Mouse (Mus musculus) liver, embryonic 15.5 days (tissue): ENCODE data around the gene Prnd. TPM values are rescaled to one million over a fixed set of nuclear protein-coding genes. Genes with fewer than 3 reads are reported as not detected.

Experiments
- ATAC-seq: fragments of 200-750 bp; cut with Nextera tagmentation; 2 replicates; pipeline ENCODE4 v1.8.0; 2017; ENCODE audit warnings: moderate number of reproducible peaks, mild to moderate bottlenecking, moderate library complexity; ENCODE audit not compliant: insufficient read depth
- H3K27ac ChIP-seq: fragments of 300-500 bp; sonication (generic); replicated peaks from 2 replicates; pipeline ENCODE4 v1.5.1; 2015; ENCODE audit warnings: mild to moderate bottlenecking, inconsistent platforms
- H3K27me3 ChIP-seq: fragments of 300-500 bp; sonication (generic); 2 replicates; pipeline ENCODE4 v1.6.1; 2015; ENCODE audit warnings: mild to moderate bottlenecking, inconsistent platforms
- H3K36me3 ChIP-seq: fragments of 300-500 bp; sonication (generic); replicated peaks from 2 replicates; pipeline ENCODE4 v1.6.1; 2015; ENCODE audit warnings: moderate library complexity, mild to moderate bottlenecking, inconsistent platforms
- H3K4me1 ChIP-seq: fragments of 300-500 bp; sonication (generic); replicated peaks from 2 replicates; pipeline ENCODE4 v1.6.1; 2015; ENCODE audit warnings: inconsistent platforms
- H3K4me2 ChIP-seq: fragments of 300-500 bp; sonication (generic); 2 replicates; pipeline ENCODE4 v1.6.1; 2015; ENCODE audit warnings: moderate library complexity, mild to moderate bottlenecking, inconsistent platforms
- H3K4me3 ChIP-seq: fragments of 300-500 bp; sonication (generic); replicated peaks from 2 replicates; pipeline ENCODE4 v1.5.1; 2015; ENCODE audit warnings: mild to moderate bottlenecking, inconsistent platforms
- H3K9ac ChIP-seq: fragments of 300-500 bp; sonication (generic); 2 replicates; pipeline ENCODE4 v1.6.1; 2015; ENCODE audit warnings: moderate library complexity, mild to moderate bottlenecking, inconsistent platforms
- H3K9me3 ChIP-seq: fragments of 300-500 bp; sonication (generic); replicated peaks from 2 replicates; pipeline ENCODE4 v1.6.1; 2016; ENCODE audit warnings: inconsistent platforms
- whole genome bisulfite sequencing: fragments of 180-500 bp; shearing (Covaris S2); methylation state at CpG from one replicate; pipeline ENCODE4 v1.1.7; 2015; ENCODE audit warnings: mixed read lengths; ENCODE audit not compliant: insufficient replicate concordance; 5-methylcytosine and 5-hydroxymethylcytosine counted together
- polyA plus RNA-seq: library from polyadenylated mRNA; unstranded; fragments of >200 nt; fragmentation: Nextera tagmentation; extraction: Ambion mirVana; gene quantifications from 2 replicates; pipeline ENCODE4 v1.2.1, GENCODE M21; 2015

Gene Prnd
- polyA plus RNA-seq, 1 experiment from 2014 or later: 0.56 TPM

DNA sequence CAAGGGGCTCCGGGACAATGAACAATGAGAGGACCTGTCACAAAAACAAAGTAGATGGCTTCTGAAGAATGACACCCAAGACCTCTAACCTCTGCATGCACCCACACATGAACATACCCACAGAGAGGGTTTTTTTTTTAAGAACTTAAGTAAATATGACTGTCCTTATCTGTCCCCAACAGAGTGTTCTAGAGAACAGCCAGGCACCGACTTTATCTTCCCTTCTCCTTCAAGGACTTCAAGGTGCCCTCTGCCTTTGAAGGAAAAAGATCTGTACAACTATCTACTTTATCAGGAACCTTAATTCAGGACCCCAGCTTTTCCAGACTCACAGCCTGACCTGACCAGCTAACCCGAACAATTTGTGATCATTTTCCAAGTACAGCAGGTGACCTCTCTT is 10.2 kb upstream of the Prnd start:
- 16% methylated on average over 3 of the region's 3 CpGs for WGBS

DNA sequence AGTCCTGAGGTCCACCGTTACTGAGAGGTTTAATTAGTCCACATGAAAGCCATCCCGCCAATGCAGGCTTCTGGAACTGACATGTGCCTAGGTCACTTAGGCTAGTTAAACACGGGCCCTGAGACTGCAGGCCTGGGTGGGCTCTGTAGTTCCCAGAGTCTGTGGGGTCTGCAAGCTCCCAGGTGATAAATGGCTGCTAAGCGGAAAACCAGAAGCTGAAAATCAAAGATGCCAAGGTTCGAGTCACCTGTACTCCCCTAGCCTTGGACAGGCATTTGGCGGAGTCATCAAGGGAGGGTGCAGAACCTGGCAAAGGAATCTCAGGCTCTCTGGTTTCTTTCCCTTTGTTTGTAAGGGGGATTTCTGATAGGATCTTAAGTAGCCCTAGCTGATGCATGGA is 9.2 kb upstream of the Prnd start:
- 69% methylated on average over 6 of the region's 6 CpGs for WGBS
- no peak for ATAC-seq
- H3K4me1 ChIP-seq: peaks cover 24% of the 10 kb centered on the region

More for the DNA sequence above, 10.2 kb upstream of the Prnd start:
- H3K4me2 ChIP-seq: peak overlapping the region; percentile 39
- peaks cover 11% of the 10 kb centered on the region for H3K36me3 ChIP-seq
- no peaks in the 10 kb centered on the region for H3K9me3 ChIP-seq
- no peaks in the 10 kb centered on the region for H3K27me3 ChIP-seq
- peak overlapping the region; percentile 81 for H3K27ac ChIP-seq
- peaks cover 29% of the 10 kb centered on the region for H3K4me1 ChIP-seq
- H3K4me3 ChIP-seq: no peak overlapping the region
- peak overlapping the region; percentile 21; the same call in 1 of the 2 replicates for H3K9ac ChIP-seq
- peak; percentile 81 for ATAC-seq

DNA sequence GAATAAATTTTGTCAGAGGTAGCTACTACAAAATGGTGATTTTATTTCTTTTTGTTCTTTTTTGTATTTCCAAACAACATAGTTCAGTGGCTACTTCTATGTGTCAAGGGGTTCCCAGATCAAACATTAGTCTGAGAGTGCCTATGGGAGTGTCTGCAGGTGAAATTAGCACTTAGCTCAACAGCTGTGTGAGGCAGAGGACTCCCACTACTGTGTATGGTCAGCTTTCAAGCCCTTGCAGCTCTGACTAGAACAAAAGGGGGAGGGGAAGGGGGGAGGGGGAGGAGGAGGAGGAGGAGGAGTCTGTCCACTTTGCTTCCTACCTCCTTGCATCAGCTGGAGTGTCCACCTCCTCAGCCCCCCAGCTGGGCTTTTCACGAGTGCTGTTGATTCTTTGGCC is 6.3 kb upstream of the Prnd start:
- ATAC-seq: no peak
- WGBS: 28% methylated on average over 1 of the region's 1 CpGs
- peaks cover 11% of the 10 kb centered on the region; the same call in 1 of the 2 replicates for H3K27me3 ChIP-seq
- H3K27ac ChIP-seq: no peak overlapping the region
- H3K36me3 ChIP-seq: no peaks in the 10 kb centered on the region
- H3K4me2 ChIP-seq: no peak overlapping the region
- no peaks in the 10 kb centered on the region for H3K9me3 ChIP-seq
- peaks cover 22% of the 10 kb centered on the region for H3K4me1 ChIP-seq
- no peak overlapping the region for H3K9ac ChIP-seq
- no peak overlapping the region for H3K4me3 ChIP-seq

More for the DNA sequence above, 9.2 kb upstream of the Prnd start:
- no peaks in the 10 kb centered on the region; the same call in 1 of the 2 replicates for H3K27me3 ChIP-seq
- no peak overlapping the region for H3K4me3 ChIP-seq
- H3K4me2 ChIP-seq: no peak overlapping the region
- no peak overlapping the region for H3K9ac ChIP-seq
- H3K9me3 ChIP-seq: no peaks in the 10 kb centered on the region
- no peak overlapping the region for H3K27ac ChIP-seq
- H3K36me3 ChIP-seq: peaks cover 9% of the 10 kb centered on the region

DNA sequence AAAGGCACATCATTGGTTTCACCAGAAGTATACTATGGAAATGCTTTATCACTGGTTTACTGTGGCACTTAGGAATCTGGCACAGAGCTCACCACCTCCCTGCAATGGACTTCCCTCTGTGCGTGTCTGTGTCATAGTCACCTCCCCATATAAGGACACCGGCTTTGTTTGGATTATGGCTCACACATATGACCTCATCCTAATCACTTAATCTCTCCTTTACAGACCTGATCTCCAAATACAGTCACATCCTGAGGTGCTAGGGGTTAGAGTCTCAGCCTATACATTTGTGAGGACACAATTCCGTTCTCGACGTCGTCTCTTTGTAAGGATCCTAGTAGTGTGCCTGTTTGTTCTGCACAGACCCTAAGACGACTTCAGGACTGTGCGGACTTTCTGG is 5.4 kb upstream of the Prnd start:
- Histone ChIP-seq H3K27ac (no peak overlapping the region), H3K4me3 (no peak overlapping the region), H3K4me1 (peaks cover 13% of the 10 kb centered on the region), H3K9me3 (no peaks in the 10 kb centered on the region), H3K4me2 (no peak overlapping the region), H3K9ac (no peak overlapping the region), H3K36me3 (no peaks in the 10 kb centered on the region), H3K27me3 (peaks cover 15% of the 10 kb centered on the region)
- WGBS: 34% methylated on average over 8 of the region's 8 CpGs
- no peak for ATAC-seq

DNA sequence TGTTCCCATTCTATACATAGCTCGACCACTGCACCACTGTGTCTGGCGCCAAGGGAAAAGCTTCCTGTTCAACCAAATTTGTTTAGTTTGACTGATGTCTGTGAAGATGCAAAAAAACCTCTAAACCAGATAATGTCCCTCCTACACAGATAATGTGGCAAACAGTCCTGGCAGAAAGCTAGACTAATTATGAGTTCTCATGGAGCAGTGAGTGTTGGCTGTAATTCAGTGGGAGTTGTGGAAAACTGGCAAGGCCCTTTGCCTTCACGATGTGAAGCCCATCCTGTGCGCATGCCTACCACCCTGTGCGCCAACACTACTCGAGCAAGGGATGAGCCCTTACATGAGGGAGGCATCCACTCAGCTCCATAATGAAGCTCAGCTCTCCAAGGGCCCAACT is 4.9 kb upstream of the Prnd start:
- ATAC-seq: no peak
- H3K4me3 ChIP-seq: no peak overlapping the region
- no peak overlapping the region for H3K27ac ChIP-seq
- H3K27me3 ChIP-seq: peaks cover 21% of the 10 kb centered on the region
- no peak overlapping the region for H3K4me2 ChIP-seq
- WGBS: 67% methylated on average over 6 of the region's 6 CpGs
- no peaks in the 10 kb centered on the region for H3K9me3 ChIP-seq
- no peak overlapping the region for H3K9ac ChIP-seq
- H3K4me1 ChIP-seq: peaks cover 8% of the 10 kb centered on the region
- H3K36me3 ChIP-seq: no peaks in the 10 kb centered on the region

DNA sequence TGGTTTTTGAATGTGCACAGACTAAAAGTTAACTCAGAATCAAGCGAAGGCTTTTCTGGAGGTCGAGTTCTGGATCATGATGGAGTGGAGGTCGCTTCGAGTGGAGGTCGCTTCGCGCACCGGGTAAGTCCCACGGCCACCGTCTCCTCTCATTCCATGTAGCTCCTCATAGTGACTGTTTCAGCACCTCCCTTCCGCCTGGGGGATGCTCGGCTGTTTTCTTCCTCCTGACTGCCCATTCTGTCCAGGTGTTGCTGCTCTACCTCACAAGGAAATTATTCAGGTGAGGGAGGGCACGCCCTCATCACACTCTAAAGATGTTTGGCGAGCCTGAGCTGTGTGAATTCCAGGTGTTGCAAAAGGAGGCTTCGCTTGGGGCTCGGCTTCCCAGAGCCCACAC is 4.3 kb upstream of the Prnd start:
- no peak for ATAC-seq
- no peak overlapping the region for H3K4me2 ChIP-seq
- no peak overlapping the region for H3K4me3 ChIP-seq
- no peaks in the 10 kb centered on the region for H3K36me3 ChIP-seq
- H3K4me1 ChIP-seq: peaks cover 2% of the 10 kb centered on the region; the same call in 1 of the 2 replicates
- no peak overlapping the region for H3K9ac ChIP-seq
- H3K27me3 ChIP-seq: peaks cover 25% of the 10 kb centered on the region
- 82% methylated on average over 16 of the region's 16 CpGs for WGBS
- no peaks in the 10 kb centered on the region for H3K9me3 ChIP-seq
- H3K27ac ChIP-seq: no peak overlapping the region

DNA sequence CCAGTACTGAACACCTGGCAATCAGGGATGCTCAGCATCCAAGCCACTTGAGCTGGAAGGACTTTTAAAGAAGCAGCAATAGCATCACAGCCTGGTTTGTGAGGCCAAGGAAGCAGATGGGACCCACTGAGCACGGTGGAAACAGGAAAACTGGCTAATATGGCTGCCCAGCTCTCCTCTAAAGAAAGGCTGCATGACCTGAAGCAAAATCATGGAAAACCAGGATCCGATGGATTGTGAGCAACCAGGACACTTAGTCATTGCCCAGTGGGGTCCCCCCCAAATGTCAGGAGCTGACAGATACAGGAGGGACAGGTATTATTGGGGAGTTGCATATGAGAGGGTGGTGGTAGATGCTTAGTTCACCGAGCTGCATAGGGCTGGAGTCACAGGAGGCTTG is 2.5 kb upstream of the Prnd start:
- H3K9me3 ChIP-seq: no peaks in the 10 kb centered on the region
- H3K27me3 ChIP-seq: peaks cover 43% of the 10 kb centered on the region
- WGBS: 60% methylated on average over 3 of the region's 3 CpGs
- H3K4me3 ChIP-seq: no peak overlapping the region
- H3K27ac ChIP-seq: no peak overlapping the region
- H3K4me2 ChIP-seq: no peak overlapping the region
- no peaks in the 10 kb centered on the region for H3K36me3 ChIP-seq
- no peak for ATAC-seq
- no peak overlapping the region for H3K9ac ChIP-seq
- H3K4me1 ChIP-seq: no peaks in the 10 kb centered on the region

DNA sequence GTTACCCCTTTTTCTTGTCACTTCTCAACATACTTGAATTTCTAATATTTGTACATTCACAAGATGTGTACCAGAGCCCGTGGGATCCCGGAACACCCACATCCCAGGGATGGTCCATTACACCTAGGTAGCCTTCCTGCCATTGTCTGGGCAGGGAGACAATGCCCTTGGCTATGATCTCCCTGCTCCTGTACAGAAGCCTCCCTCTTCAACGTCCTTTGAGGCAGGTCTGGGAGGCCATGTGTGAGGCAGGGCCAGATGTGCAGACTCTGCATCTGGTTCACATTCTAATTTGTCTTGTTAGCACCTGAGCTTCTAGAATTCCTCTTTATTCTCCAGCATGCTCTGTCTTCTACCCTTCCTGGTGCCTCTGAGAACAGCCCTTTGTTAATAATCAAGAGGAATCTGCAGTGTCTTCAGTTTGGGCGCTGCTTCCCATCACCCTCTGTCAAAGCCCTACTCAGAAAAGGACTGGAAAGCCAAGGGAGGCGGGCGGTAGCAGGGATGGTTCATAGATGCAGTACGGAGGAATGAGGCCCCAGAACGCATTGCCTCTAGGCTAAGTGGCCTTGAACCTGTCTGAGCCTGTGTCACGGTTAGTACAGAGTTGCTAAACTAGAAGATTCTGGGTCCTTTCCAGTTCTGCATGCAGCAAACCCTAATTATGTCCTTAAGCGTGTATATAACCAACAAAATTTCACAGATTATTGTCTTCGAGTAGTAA is 1.6 kb upstream of the Prnd start:
- H3K4me1 ChIP-seq: no peaks in the 10 kb centered on the region
- no peaks in the 10 kb centered on the region for H3K9me3 ChIP-seq
- no peak overlapping the region for H3K27ac ChIP-seq
- no peaks in the 10 kb centered on the region for H3K36me3 ChIP-seq
- H3K27me3 ChIP-seq: peaks cover 52% of the 10 kb centered on the region
- no peak overlapping the region for H3K4me2 ChIP-seq
- H3K9ac ChIP-seq: no peak overlapping the region
- ATAC-seq: no peak
- no peak overlapping the region for H3K4me3 ChIP-seq
- WGBS: 56% methylated on average over 11 of the region's 11 CpGs

DNA sequence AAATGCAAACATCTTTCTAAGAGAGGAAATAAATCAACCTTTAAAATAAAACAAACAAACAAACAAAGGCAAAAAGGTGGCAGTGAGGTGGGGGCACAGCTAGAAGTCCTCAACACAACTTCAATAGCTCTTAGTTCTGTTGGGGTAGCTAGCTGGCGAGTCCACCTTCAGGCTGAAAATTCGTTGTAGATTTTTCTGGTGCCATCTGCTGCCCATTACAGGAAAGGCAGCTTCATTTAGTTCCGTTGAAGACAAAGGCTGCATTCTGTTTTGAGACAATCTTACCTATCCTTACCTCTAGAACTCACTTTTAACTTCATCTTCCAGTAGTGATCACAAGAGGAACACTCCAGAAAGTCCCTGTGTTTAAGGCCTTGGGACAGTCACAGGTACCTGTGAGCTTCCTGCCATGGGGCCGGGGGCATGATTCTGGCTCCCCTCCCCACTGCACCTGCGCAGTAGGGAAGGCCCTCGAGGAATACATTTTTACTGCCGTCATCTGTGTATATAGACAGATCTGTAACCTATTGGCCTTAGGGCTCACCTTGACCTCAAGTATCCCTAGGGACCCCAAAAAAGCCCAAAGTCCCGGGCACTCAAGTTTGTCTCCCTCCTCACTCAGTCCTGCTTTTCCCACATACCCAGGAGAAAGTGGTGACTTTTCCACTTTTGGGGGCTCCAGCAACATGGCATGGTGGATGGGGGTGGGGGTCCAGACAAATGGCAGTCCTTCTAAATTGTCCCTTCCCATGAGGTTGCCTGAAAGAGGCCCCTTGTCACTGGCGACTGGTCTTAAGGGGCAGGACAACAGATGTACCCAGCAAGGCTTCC is 679 bp upstream of the Prnd start:
- no peak overlapping the region for H3K27ac ChIP-seq
- H3K4me3 ChIP-seq: no peak overlapping the region
- 38% methylated on average over 9 of the region's 9 CpGs for WGBS
- no peak overlapping the region for H3K9ac ChIP-seq
- H3K36me3 ChIP-seq: no peaks in the 10 kb centered on the region
- no peaks in the 10 kb centered on the region for H3K9me3 ChIP-seq
- peaks cover 60% of the 10 kb centered on the region for H3K27me3 ChIP-seq
- 0 out of 2 replicates have a peak, but pooled peaks cover 2% of the 10 kb centered on the region for H3K4me1 ChIP-seq
- no peak for ATAC-seq
- no peak overlapping the region for H3K4me2 ChIP-seq

DNA sequence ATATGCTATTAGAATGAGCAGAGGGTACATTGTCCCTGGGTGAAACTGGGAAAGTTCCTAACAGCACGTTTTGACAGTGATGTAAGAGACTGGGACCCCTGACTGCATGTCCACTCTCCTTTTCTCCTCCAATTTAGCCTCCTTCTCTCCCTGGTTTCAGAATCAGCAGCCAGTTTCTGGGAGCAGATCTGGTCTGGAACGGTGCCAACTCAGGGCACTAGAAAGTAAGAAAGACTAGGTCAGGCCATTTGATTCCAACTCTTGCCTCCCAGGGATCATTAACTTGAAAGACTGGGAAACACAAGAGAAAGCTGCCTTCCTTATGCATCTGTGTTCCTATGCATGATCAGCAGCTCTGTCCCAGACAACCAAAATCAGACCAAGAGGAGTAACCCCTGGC is 1.8 kb downstream of the Prnd start:
- ATAC-seq: no peak
- Histone ChIP-seq H3K4me2 (no peak overlapping the region), H3K27ac (no peak overlapping the region), H3K4me1 (peaks cover 8% of the 10 kb centered on the region; the same call in 1 of the 2 replicates), H3K4me3 (no peak overlapping the region), H3K9me3 (no peaks in the 10 kb centered on the region), H3K36me3 (no peaks in the 10 kb centered on the region), H3K9ac (no peak overlapping the region), H3K27me3 (peaks cover 67% of the 10 kb centered on the region)
- 33% methylated on average over 2 of the region's 2 CpGs for WGBS

DNA sequence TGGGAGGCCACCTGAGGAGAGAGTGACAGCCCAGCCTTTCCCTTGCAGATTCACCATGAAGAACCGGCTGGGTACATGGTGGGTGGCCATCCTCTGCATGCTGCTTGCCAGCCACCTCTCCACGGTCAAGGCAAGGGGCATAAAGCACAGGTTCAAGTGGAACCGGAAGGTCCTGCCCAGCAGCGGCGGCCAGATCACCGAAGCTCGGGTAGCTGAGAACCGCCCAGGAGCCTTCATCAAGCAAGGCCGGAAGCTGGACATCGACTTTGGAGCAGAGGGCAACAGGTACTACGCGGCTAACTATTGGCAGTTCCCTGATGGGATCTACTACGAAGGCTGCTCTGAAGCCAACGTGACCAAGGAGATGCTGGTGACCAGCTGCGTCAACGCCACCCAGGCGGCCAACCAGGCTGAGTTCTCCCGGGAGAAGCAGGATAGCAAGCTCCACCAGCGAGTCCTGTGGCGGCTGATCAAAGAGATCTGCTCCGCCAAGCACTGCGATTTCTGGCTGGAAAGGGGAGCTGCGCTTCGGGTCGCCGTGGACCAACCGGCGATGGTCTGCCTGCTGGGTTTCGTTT is 2.4 kb downstream of the Prnd start:
- Histone ChIP-seq H3K36me3 (no peaks in the 10 kb centered on the region), H3K9ac (no peak overlapping the region), H3K27ac (no peak overlapping the region), H3K4me3 (no peak overlapping the region), H3K4me2 (peak overlapping the region; percentile 32), H3K4me1 (peaks cover 8% of the 10 kb centered on the region; the same call in 1 of the 2 replicates), H3K9me3 (no peaks in the 10 kb centered on the region), H3K27me3 (peaks cover 64% of the 10 kb centered on the region)
- no peak for ATAC-seq
- WGBS: 19% methylated on average over 29 of the region's 29 CpGs
